Mouse (Mus musculus): ENCODE results near the gene Fbxl16. TPM values are rescaled to one million over a fixed set of nuclear protein-coding genes. Genes with fewer than 3 reads are reported as not detected.

Gene Fbxl16
- polyA plus RNA-seq, 1 experiment from 2014 or later, result 31.7 TPM

GRCm38 (mm10) chr17:25835816-25836215 is 26.9 kb downstream of the Fbxl16 start:
- WGBS, result 89% methylated on average over 16 of the region's 16 CpGs
- ATAC-seq (ENCODE audit: low FRiP score), result no peak
- no peak for DNase-seq (ENCODE audit: low spot score)
- H3K36me3 ChIP-seq (replicated peaks; ENCODE audit: control insufficient read depth, insufficient read depth), result peaks cover 42% of the 10 kb centered on the region
- peak overlapping the region; percentile 96 for H3K4me2 ChIP-seq (replicated peaks)
- 0 out of 2 replicates have a peak overlapping the region, but pooled peaks have one; percentile 89 for H3K27ac ChIP-seq
- H3K9me3 ChIP-seq (ENCODE audit: control insufficient read depth, low read length), result no peaks in the 10 kb centered on the region
- H3K9ac ChIP-seq, result peak overlapping the region; percentile 81; the same call in 1 of the 2 replicates
- no peak overlapping the region for H3K4me3 ChIP-seq (replicated peaks; ENCODE audit: low read length)
- H3K4me1 ChIP-seq (replicated peaks; ENCODE audit: control insufficient read depth, insufficient read depth, low read length), result peaks cover 63% of the 10 kb centered on the region
- H3K27me3 ChIP-seq (ENCODE audit: control insufficient read depth, insufficient read depth, low read length), result no peaks in the 10 kb centered on the region

GRCm38 (mm10) chr17:25836397-25837075 is 27.7 kb downstream of the Fbxl16 start:
- ATAC-seq (ENCODE audit: low FRiP score), result no peak; the same call in 1 of the 2 replicates
- peaks cover 42% of the 10 kb centered on the region for H3K36me3 ChIP-seq (replicated peaks; ENCODE audit: control insufficient read depth, insufficient read depth)
- H3K4me1 ChIP-seq (replicated peaks; ENCODE audit: control insufficient read depth, insufficient read depth, low read length), result peaks cover 56% of the 10 kb centered on the region
- H3K27me3 ChIP-seq (ENCODE audit: control insufficient read depth, insufficient read depth, low read length), result no peaks in the 10 kb centered on the region
- 19% methylated on average over 23 of the region's 23 CpGs for WGBS
- H3K9ac ChIP-seq, result peak overlapping the region; percentile 81
- H3K4me3 ChIP-seq (replicated peaks; ENCODE audit: low read length), result peak overlapping the region; percentile 50
- no peaks in the 10 kb centered on the region for H3K9me3 ChIP-seq (ENCODE audit: control insufficient read depth, low read length)
- H3K4me2 ChIP-seq (replicated peaks), result peak overlapping the region; percentile 96
- H3K27ac ChIP-seq, result peak overlapping the region; percentile 89
- no peak for DNase-seq (ENCODE audit: low spot score)

GRCm38 (mm10) chr17:25837076-25837410 is 28.2 kb downstream of the Fbxl16 start, which contains the start of gene Rhbdl1:
Gene Rhbdl1 (minus strand): TSS chr17:25837295.
- Histone ChIP-seq H3K9ac (peak within 1 kb of the TSS; percentile 81), H3K4me2 (replicated peaks) (peak within 1 kb of the TSS; percentile 96), H3K27ac (peak within 1 kb of the TSS; percentile 89), H3K36me3 (replicated peaks; ENCODE audit: control insufficient read depth, insufficient read depth) (peaks cover 45% of the 10 kb centered on the region), H3K9me3 (ENCODE audit: control insufficient read depth, low read length) (no peaks in the 10 kb centered on the region), H3K4me1 (replicated peaks; ENCODE audit: control insufficient read depth, insufficient read depth, low read length) (peaks cover 51% of the 10 kb centered on the region), H3K4me3 (replicated peaks; ENCODE audit: low read length) (peak within 1 kb of the TSS; percentile 50), H3K27me3 (ENCODE audit: control insufficient read depth, insufficient read depth, low read length) (no peaks in the 10 kb centered on the region)
- 1% methylated on average over 28 of the region's 29 CpGs for WGBS
- ATAC-seq (ENCODE audit: low FRiP score), result peak; percentile 38
- DNase-seq (ENCODE audit: low spot score), result peak; percentile 86

GRCm38 (mm10) chr17:25837533-25837932 is 28.6 kb downstream of the Fbxl16 start:
- Histone ChIP-seq H3K36me3 (replicated peaks; ENCODE audit: control insufficient read depth, insufficient read depth) (peaks cover 50% of the 10 kb centered on the region), H3K4me2 (replicated peaks) (peak overlapping the region; percentile 96), H3K9me3 (ENCODE audit: control insufficient read depth, low read length) (no peaks in the 10 kb centered on the region), H3K4me3 (replicated peaks; ENCODE audit: low read length) (peak overlapping the region; percentile 50), H3K9ac (peak overlapping the region; percentile 81), H3K4me1 (replicated peaks; ENCODE audit: control insufficient read depth, insufficient read depth, low read length) (peaks cover 49% of the 10 kb centered on the region), H3K27ac (peak overlapping the region; percentile 89), H3K27me3 (ENCODE audit: control insufficient read depth, insufficient read depth, low read length) (no peaks in the 10 kb centered on the region)
- WGBS, result 14% methylated on average over 3 of the region's 3 CpGs
- no peak for DNase-seq (ENCODE audit: low spot score)
- ATAC-seq (ENCODE audit: low FRiP score), result no peak

GRCm38 (mm10) chr17:25838904-25839303 is 30.0 kb downstream of the Fbxl16 start:
- H3K9ac ChIP-seq, result no peak overlapping the region
- no peak overlapping the region for H3K27ac ChIP-seq
- DNase-seq (ENCODE audit: low spot score), result no peak
- no peaks in the 10 kb centered on the region for H3K27me3 ChIP-seq (ENCODE audit: control insufficient read depth, insufficient read depth, low read length)
- whole genome bisulfite sequencing, result 87% methylated on average over 4 of the region's 4 CpGs
- H3K36me3 ChIP-seq (replicated peaks; ENCODE audit: control insufficient read depth, insufficient read depth), result peaks cover 50% of the 10 kb centered on the region
- no peaks in the 10 kb centered on the region for H3K9me3 ChIP-seq (ENCODE audit: control insufficient read depth, low read length)
- no peak overlapping the region for H3K4me2 ChIP-seq (replicated peaks)
- no peak overlapping the region for H3K4me3 ChIP-seq (replicated peaks; ENCODE audit: low read length)
- no peak for ATAC-seq (ENCODE audit: low FRiP score)
- H3K4me1 ChIP-seq (replicated peaks; ENCODE audit: control insufficient read depth, insufficient read depth, low read length), result peaks cover 52% of the 10 kb centered on the region

- peaks cover 45% of the 10 kb centered on the region for H3K4me1 ChIP-seq (replicated peaks; ENCODE audit: control insufficient read depth, insufficient read depth, low read length)
- no peak overlapping the region for H3K4me3 ChIP-seq (replicated peaks; ENCODE audit: low read length)
- no peak for ATAC-seq (ENCODE audit: low FRiP score)
- H3K9ac ChIP-seq, result no peak overlapping the region
- H3K4me2 ChIP-seq (replicated peaks), result no peak overlapping the region
- DNase-seq (ENCODE audit: low spot score), result no peak
- no peak overlapping the region for H3K27ac ChIP-seq
- peaks cover 50% of the 10 kb centered on the region for H3K36me3 ChIP-seq (replicated peaks; ENCODE audit: control insufficient read depth, insufficient read depth)
- no peaks in the 10 kb centered on the region for H3K9me3 ChIP-seq (ENCODE audit: control insufficient read depth, low read length)
- 87% methylated on average over 14 of the region's 14 CpGs for WGBS
- no peaks in the 10 kb centered on the region for H3K27me3 ChIP-seq (ENCODE audit: control insufficient read depth, insufficient read depth, low read length)
Observed at GRCm38 (mm10) chr17:25839455-25840235, 30.8 kb downstream of the Fbxl16 start.

GRCm38 (mm10) chr17:25840519-25840918 is 31.6 kb downstream of the Fbxl16 start:
- DNase-seq (ENCODE audit: low spot score) (no peak), ATAC-seq (ENCODE audit: low FRiP score) (no peak)
- Histone ChIP-seq H3K36me3 (replicated peaks; ENCODE audit: control insufficient read depth, insufficient read depth) (peaks cover 51% of the 10 kb centered on the region), H3K4me3 (replicated peaks; ENCODE audit: low read length) (no peak overlapping the region), H3K27ac (no peak overlapping the region), H3K9ac (no peak overlapping the region), H3K4me1 (replicated peaks; ENCODE audit: control insufficient read depth, insufficient read depth, low read length) (peaks cover 36% of the 10 kb centered on the region), H3K4me2 (replicated peaks) (no peak overlapping the region), H3K27me3 (ENCODE audit: control insufficient read depth, insufficient read depth, low read length) (no peaks in the 10 kb centered on the region), H3K9me3 (ENCODE audit: control insufficient read depth, low read length) (no peaks in the 10 kb centered on the region)
- 94% methylated on average over 6 of the region's 6 CpGs for WGBS

GRCm38 (mm10) chr17:25841117-25841880 is 32.4 kb downstream of the Fbxl16 start, which contains the start of gene Gm20683:
Gene Gm20683 (minus strand): TSS chr17:25841763.
- no peak within 1 kb of the TSS for H3K4me2 ChIP-seq (replicated peaks)
- no peaks in the 10 kb centered on the region for H3K9me3 ChIP-seq (ENCODE audit: control insufficient read depth, low read length)
- 97% methylated on average over 22 of the region's 22 CpGs for WGBS
- DNase-seq (ENCODE audit: low spot score) (no peak), ATAC-seq (ENCODE audit: low FRiP score) (no peak)
- no peaks in the 10 kb centered on the region for H3K27me3 ChIP-seq (ENCODE audit: control insufficient read depth, insufficient read depth, low read length)
- no peak within 1 kb of the TSS for H3K9ac ChIP-seq
- no peak within 1 kb of the TSS for H3K27ac ChIP-seq
- H3K36me3 ChIP-seq (replicated peaks; ENCODE audit: control insufficient read depth, insufficient read depth), result peaks cover 53% of the 10 kb centered on the region
- peaks cover 28% of the 10 kb centered on the region for H3K4me1 ChIP-seq (replicated peaks; ENCODE audit: control insufficient read depth, insufficient read depth, low read length)
- H3K4me3 ChIP-seq (replicated peaks; ENCODE audit: low read length), result no peak within 1 kb of the TSS

- WGBS, result 85% methylated on average over 3 of the region's 3 CpGs
- DNase-seq (ENCODE audit: low spot score) (no peak), ATAC-seq (ENCODE audit: low FRiP score) (no peak)
- H3K27ac ChIP-seq, result no peak overlapping the region
- no peak overlapping the region for H3K4me2 ChIP-seq (replicated peaks)
- H3K4me3 ChIP-seq (replicated peaks; ENCODE audit: low read length), result no peak overlapping the region
- H3K36me3 ChIP-seq (replicated peaks; ENCODE audit: control insufficient read depth, insufficient read depth), result peaks cover 56% of the 10 kb centered on the region
- peaks cover 16% of the 10 kb centered on the region for H3K4me1 ChIP-seq (replicated peaks; ENCODE audit: control insufficient read depth, insufficient read depth, low read length)
- H3K9ac ChIP-seq, result no peak overlapping the region
- no peaks in the 10 kb centered on the region for H3K9me3 ChIP-seq (ENCODE audit: control insufficient read depth, low read length)
- H3K27me3 ChIP-seq (ENCODE audit: control insufficient read depth, insufficient read depth, low read length), result no peaks in the 10 kb centered on the region
Observed at GRCm38 (mm10) chr17:25842509-25842908, 33.6 kb downstream of the Fbxl16 start.
